Mouse (Mus musculus) heart, postnatal 0 days (tissue): ENCODE results near the gene Catsper1.

Experiments
- CTCF ChIP-seq: IDR thresholded peaks from 2 replicates; pipeline ENCODE4 v1.5.1; 2016; ENCODE audit warnings: antibody characterized with exemption, control low read depth, low read depth
- EP300 ChIP-seq: IDR thresholded peaks from 2 replicates; pipeline ENCODE4 v1.6.1; 2016; ENCODE audit warnings: antibody characterized with exemption, low read depth

GRCm38 (mm10) chr19:5372724-5373123, 37.2 kb downstream of the Catsper1 start:
- no peak for TF ChIP-seq EP300
- no peak for TF ChIP-seq CTCF
